Mouse (Mus musculus) MEL (cell line): Measurements from ENCODE around the gene Snd1. TPM values are rescaled to one million over a fixed set of nuclear protein-coding genes. Genes with fewer than 3 reads are reported as not detected.
A peak's percentile ranks its signal among the peaks of the same experiment; 100 is the strongest.

Source experiments
- DNase-seq: peaks from one replicate; pipeline ENCODE4 v3.0.0; 2011; ENCODE audit warnings: low read depth, low spot score
- H3K27ac ChIP-seq: 2 replicates; pipeline ENCODE4 v1.5.1; 2012; ENCODE audit warnings: low read depth, mild to moderate bottlenecking, control low read depth, low read length, moderate library complexity; ENCODE audit not compliant: control insufficient read depth
- H3K27me3 ChIP-seq, 2 experiments: fragments of 150-350 bp in 1 of 2; sonication (generic) in 1 of 2; 2 replicates each; pipeline ENCODE4 v1.6.1; 2012; ENCODE audit warnings: low read length in 2 of 2, mild to moderate bottlenecking in 2 of 2, improper control_type of control experiment in 1 of 2, moderate library complexity in 1 of 2; ENCODE audit not compliant: insufficient read depth in 2 of 2, control insufficient read depth in 1 of 2
- H3K36me3 ChIP-seq, 2 experiments: 2 replicates each; pipeline ENCODE4 v1.6.1; 2012 to 2014; ENCODE audit warnings: low read length in 2 of 2, improper control_type of control experiment in 1 of 2, inconsistent platforms in 1 of 2, mild to moderate bottlenecking in 1 of 2; ENCODE audit not compliant: insufficient read depth in 2 of 2, control insufficient read depth in 1 of 2
- H3K4me1 ChIP-seq, 2 experiments: fragments of 150-350 bp in 1 of 2; sonication (generic) in 1 of 2; 2 replicates each; pipeline ENCODE4 v1.6.1; 2012; ENCODE audit warnings: low read length in 2 of 2, improper control_type of control experiment in 1 of 2, mild to moderate bottlenecking in 1 of 2; ENCODE audit not compliant: insufficient read depth in 2 of 2, control insufficient read depth in 1 of 2
- H3K4me3 ChIP-seq, 2 experiments: fragments of 150-350 bp in 1 of 2; sonication (generic) in 1 of 2; 2 replicates each; pipeline ENCODE4 v1.5.1; 2012; ENCODE audit warnings: low read depth in 2 of 2, low read length in 2 of 2, mild to moderate bottlenecking in 2 of 2, moderate library complexity in 2 of 2, control low read depth in 1 of 2, improper control_type of control experiment in 1 of 2; ENCODE audit not compliant: control insufficient read depth in 1 of 2, insufficient read depth in 1 of 2
- H3K79me2 ChIP-seq: 2 replicates; pipeline ENCODE4 v1.6.1; 2012; ENCODE audit warnings: mild to moderate bottlenecking, low read length, moderate library complexity; ENCODE audit not compliant: control insufficient read depth, poor library complexity, insufficient read depth
- H3K9ac ChIP-seq: 2 replicates; pipeline ENCODE4 v1.6.1; 2012; ENCODE audit warnings: low read depth, mild to moderate bottlenecking, control low read depth, low read length, moderate library complexity; ENCODE audit not compliant: control insufficient read depth, poor library complexity, severe bottlenecking
- H3K9me3 ChIP-seq: fragments of 150-350 bp; sonication (generic); replicated peaks from 2 replicates; pipeline ENCODE4 v1.6.1; 2012; ENCODE audit warnings: mild to moderate bottlenecking, low read length, improper control_type of control experiment, moderate library complexity; ENCODE audit not compliant: insufficient read depth
- BHLHE40 ChIP-seq: IDR thresholded peaks from 2 replicates; pipeline ENCODE4 v1.6.1; 2012; ENCODE audit warnings: low read depth, mild to moderate bottlenecking, inconsistent platforms, low read length, improper control_type of control experiment, borderline replicate concordance
- CHD2 ChIP-seq: IDR thresholded peaks from 2 replicates; pipeline ENCODE4 v1.6.1; 2011; ENCODE audit warnings: low read length, improper control_type of control experiment
- CTCF ChIP-seq, 3 experiments: IDR thresholded peaks in 2 of 3; conservative IDR thresholded peaks in 1 of 3; 2 replicates each; pipeline ENCODE4 v1.5.1; 2011 to 2012; ENCODE audit warnings: low read length in 3 of 3, low read depth in 2 of 3, mild to moderate bottlenecking in 2 of 3, improper control_type of control experiment in 1 of 3, inconsistent platforms in 1 of 3, mixed read lengths in 1 of 3, moderate library complexity in 1 of 3; ENCODE audit not compliant: control insufficient read depth in 1 of 3, insufficient read depth in 1 of 3, poor library complexity in 1 of 3, severe bottlenecking in 1 of 3
- E2F4 ChIP-seq: IDR thresholded peaks from 2 replicates; pipeline ENCODE4 v1.6.1; 2011; ENCODE audit warnings: low read depth, low read length, improper control_type of control experiment, borderline replicate concordance
- EP300 ChIP-seq, 2 experiments: IDR thresholded peaks; 2 replicates each; pipeline ENCODE4 v1.6.1; 2011; ENCODE audit warnings: improper control_type of control experiment in 2 of 2, low read length in 2 of 2, low read depth in 1 of 2, mild to moderate bottlenecking in 1 of 2
- ETS1 ChIP-seq: IDR thresholded peaks from 2 replicates; pipeline ENCODE4 v1.6.1; 2012; ENCODE audit warnings: low read depth, mild to moderate bottlenecking, inconsistent platforms, low read length, improper control_type of control experiment, moderate library complexity
- GATA1 ChIP-seq: IDR thresholded peaks from 2 replicates; pipeline ENCODE4 v1.6.1; 2011; ENCODE audit warnings: low read depth, low read length, improper control_type of control experiment
- JUND ChIP-seq: IDR thresholded peaks from 2 replicates; pipeline ENCODE4 v1.6.1; 2011; ENCODE audit warnings: low read depth, mild to moderate bottlenecking, improper control_type of control experiment, low read length
- MAFK ChIP-seq: IDR thresholded peaks from 2 replicates; pipeline ENCODE4 v1.6.1; 2011; ENCODE audit warnings: low read depth, mild to moderate bottlenecking, low read length, improper control_type of control experiment, borderline replicate concordance
- MEF2A ChIP-seq: IDR thresholded peaks from 2 replicates; pipeline ENCODE4 v1.6.1; 2014; ENCODE audit warnings: low read depth, mild to moderate bottlenecking, inconsistent platforms, low read length, improper control_type of control experiment; ENCODE audit not compliant: poor library complexity, insufficient replicate concordance, severe bottlenecking; ENCODE audit errors: extremely low read depth
- MXI1 ChIP-seq: IDR thresholded peaks from 2 replicates; pipeline ENCODE4 v1.6.1; 2011; ENCODE audit warnings: mild to moderate bottlenecking, low read depth, low read length, improper control_type of control experiment
- MYC ChIP-seq: IDR thresholded peaks from 2 replicates; pipeline ENCODE4 v1.6.1; 2011; ENCODE audit warnings: low read depth, mild to moderate bottlenecking, low read length, improper control_type of control experiment, moderate library complexity
- NELFE ChIP-seq: IDR thresholded peaks from 2 replicates; pipeline ENCODE4 v1.6.1; 2011; ENCODE audit warnings: low read depth, low read length, improper control_type of control experiment
- NRF1 ChIP-seq: IDR thresholded peaks from 2 replicates; pipeline ENCODE4 v1.6.1; 2014; ENCODE audit warnings: low read depth, mild to moderate bottlenecking, inconsistent platforms, low read length, improper control_type of control experiment, moderate library complexity; ENCODE audit not compliant: poor library complexity, insufficient read depth, severe bottlenecking
- POLR2A ChIP-seq, 2 experiments: IDR thresholded peaks; 2 replicates each; pipeline ENCODE4 v1.6.1; 2011 to 2012; ENCODE audit warnings: low read length in 2 of 2, mild to moderate bottlenecking in 2 of 2, control low read depth in 1 of 2, improper control_type of control experiment in 1 of 2, low read depth in 1 of 2, moderate library complexity in 1 of 2; ENCODE audit not compliant: control insufficient read depth in 1 of 2, insufficient read depth in 1 of 2, poor library complexity in 1 of 2
- RCOR1 ChIP-seq: IDR thresholded peaks from 2 replicates; pipeline ENCODE4 v1.6.1; 2012; ENCODE audit warnings: low read depth, mild to moderate bottlenecking, inconsistent platforms, low read length, improper control_type of control experiment
- SIN3A ChIP-seq: IDR thresholded peaks from 2 replicates; pipeline ENCODE4 v1.6.1; 2012; ENCODE audit warnings: low read length, improper control_type of control experiment, inconsistent platforms
- TCF12 ChIP-seq: IDR thresholded peaks from 2 replicates; pipeline ENCODE4 v1.6.1; 2014; ENCODE audit warnings: low read depth, mild to moderate bottlenecking, inconsistent platforms, low read length, improper control_type of control experiment, moderate library complexity
- ZC3H11A ChIP-seq: IDR thresholded peaks from 2 replicates; pipeline ENCODE4 v1.6.1; 2012; ENCODE audit warnings: low read depth, mild to moderate bottlenecking, inconsistent platforms, low read length, improper control_type of control experiment
- ZKSCAN1 ChIP-seq: IDR thresholded peaks from 2 replicates; pipeline ENCODE4 v1.6.1; 2012; ENCODE audit warnings: low read depth, mild to moderate bottlenecking, inconsistent platforms, low read length, improper control_type of control experiment, moderate library complexity
- ZNF384 ChIP-seq: IDR thresholded peaks from 2 replicates; pipeline ENCODE4 v1.6.1; 2012; ENCODE audit warnings: low read depth, mild to moderate bottlenecking, inconsistent platforms, low read length, improper control_type of control experiment
- polyA plus RNA-seq, 2 experiments: library from polyadenylated mRNA; stranded (reverse) in 1 of 2; unstranded in 1 of 2; fragments of >175 nt in 1 of 2; fragments of >200 nt in 1 of 2; gene quantifications; 2 replicates each; pipeline versions ENCODE4 v1.2.1 to v1.2.4; 2012; ENCODE audit warnings: low replicate concordance in 2 of 2, low read depth in 1 of 2; ENCODE audit not compliant: insufficient read length in 2 of 2, insufficient read depth in 1 of 2, missing spikeins in 1 of 2
- total RNA-seq: library from RNA; depleted of rRNA; stranded (reverse); fragments of 300-350 nt; gene quantifications from 2 replicates; pipeline ENCODE4 v1.2.3, GENCODE M21; 2012

Gene Snd1
- total and polyA plus RNA-seq, 3 experiments: 192 to 280 TPM; not detected in 1

DNA sequence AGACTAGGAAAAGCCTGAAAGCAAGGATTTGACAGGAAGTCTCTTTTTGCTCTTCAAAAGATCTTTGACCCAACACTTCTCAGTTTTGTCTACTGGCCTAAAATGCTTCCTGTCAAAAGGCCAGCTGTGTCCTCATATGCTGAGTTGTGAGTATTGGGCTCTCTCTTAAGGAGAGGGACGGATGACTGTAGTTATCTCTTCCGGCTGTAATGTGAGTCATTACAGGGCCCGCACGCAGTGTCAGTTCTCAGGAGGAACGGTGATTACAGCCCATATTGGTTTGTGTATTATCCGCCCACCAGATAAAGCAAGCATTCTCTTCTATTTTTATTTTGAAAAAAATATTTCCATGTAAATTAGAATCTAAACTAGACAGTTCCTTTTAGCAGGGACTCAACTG lies 147.6 kb downstream of the Snd1 start:
- Histone ChIP-seq H3K9me3 (no peaks in the 10 kb centered on the region), H3K9ac (no peak overlapping the region), H3K79me2 (peaks cover 1% of the 10 kb centered on the region; the same call in 1 of the 2 replicates), H3K4me3 (no peak overlapping the region), H3K27me3 (no peaks in the 10 kb centered on the region), H3K36me3 (peaks cover 3 to 36% of the 10 kb centered on the region in 2 experiments; a peak in 3 of 4 replicates), H3K4me1 (peaks cover 6 to 21% of the 10 kb centered on the region in 2 experiments), H3K27ac (peak overlapping the region; percentile 50)
- TF ChIP-seq RCOR1 (peak; percentile 28; the same call in 1 of the 2 replicates), MYC (peak; percentile 50; the same call in 1 of the 2 replicates), CTCF (IDR thresholded peaks at IDR 0.05 in 2 of 3, conservative IDR thresholded peaks at IDR 0.05 in 1 of 3; ENCODE audit: control insufficient read depth in 1 of 3, insufficient read depth in 1 of 3, low read depth in 2 of 3, low read length in 3 of 3, poor library complexity in 1 of 3, severe bottlenecking in 1 of 3) (no peak), JUND (peak; percentile 81; the same call in 1 of the 2 replicates), NRF1 (no peak), POLR2A (IDR thresholded peaks at IDR 0.05; ENCODE audit: control insufficient read depth in 1 of 2, insufficient read depth in 1 of 2, low read depth in 1 of 2, low read length in 2 of 2, poor library complexity in 1 of 2) (0 out of 4 replicates have a peak, but pooled peaks of 1 of the 2 experiments have one; percentile 18), ZKSCAN1 (no peak), MEF2A (no peak; the same call in 1 of the 2 replicates), CHD2 (no peak), ZNF384 (no peak), ZC3H11A (no peak), TCF12 (0 out of 2 replicates have a peak, but pooled peaks have one; percentile 21), ETS1 (peak; percentile 94), BHLHE40 (0 out of 2 replicates have a peak, but pooled peaks have one; percentile 20), SIN3A (peak; percentile 91), NELFE (no peak), GATA1 (peak; percentile 89), MXI1 (peak; percentile 63), EP300 (IDR thresholded peaks at IDR 0.05; ENCODE audit: low read depth in 1 of 2, low read length in 2 of 2) (peak; percentile 70 to 80)
- DNase-seq: peak; percentile 82

DNA sequence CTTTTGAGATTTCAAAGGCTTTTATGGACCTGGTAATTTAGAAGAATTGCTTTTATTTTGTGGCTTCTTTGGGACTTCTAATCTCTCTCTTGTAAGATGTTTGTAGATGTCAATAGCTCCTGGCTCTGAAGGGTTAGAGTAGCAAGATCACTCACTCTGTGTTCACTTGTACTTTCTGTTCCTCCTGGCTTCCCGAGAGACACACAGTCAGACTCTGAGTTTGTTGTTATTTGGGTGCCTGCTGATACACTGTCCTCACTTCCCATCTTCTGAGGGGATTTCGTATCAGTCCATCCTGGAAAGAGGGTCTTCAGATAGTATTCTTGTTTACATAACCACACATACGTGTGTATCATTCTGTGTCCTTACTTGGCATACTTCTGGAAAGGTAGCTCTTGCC lies 148.0 kb downstream of the Snd1 start:
- peaks cover 5 to 34% of the 10 kb centered on the region in 2 experiments for H3K36me3 ChIP-seq
- 0 out of 2 replicates have a peak overlapping the region, but pooled peaks have one; percentile 2 for H3K27ac ChIP-seq
- H3K9ac ChIP-seq: no peak overlapping the region
- no peak for DNase-seq
- TF ChIP-seq EP300 (IDR thresholded peaks at IDR 0.05; ENCODE audit: low read depth in 1 of 2, low read length in 2 of 2) (no peak), MXI1 (0 out of 2 replicates have a peak, but pooled peaks have one; percentile 20), MAFK (no peak), TCF12 (no peak), E2F4 (no peak), POLR2A (IDR thresholded peaks at IDR 0.05; ENCODE audit: control insufficient read depth in 1 of 2, insufficient read depth in 1 of 2, low read depth in 1 of 2, low read length in 2 of 2, poor library complexity in 1 of 2) (no peak)
- H3K4me3 ChIP-seq: no peak overlapping the region
- no peaks in the 10 kb centered on the region for H3K27me3 ChIP-seq
- no peaks in the 10 kb centered on the region for H3K9me3 ChIP-seq
- peaks cover 6 to 21% of the 10 kb centered on the region in 2 experiments for H3K4me1 ChIP-seq
- H3K79me2 ChIP-seq: peaks cover 1% of the 10 kb centered on the region; the same call in 1 of the 2 replicates
